15 mouse cellular contexts compared by ENCODE assay signal in the genomic region with DNA sequence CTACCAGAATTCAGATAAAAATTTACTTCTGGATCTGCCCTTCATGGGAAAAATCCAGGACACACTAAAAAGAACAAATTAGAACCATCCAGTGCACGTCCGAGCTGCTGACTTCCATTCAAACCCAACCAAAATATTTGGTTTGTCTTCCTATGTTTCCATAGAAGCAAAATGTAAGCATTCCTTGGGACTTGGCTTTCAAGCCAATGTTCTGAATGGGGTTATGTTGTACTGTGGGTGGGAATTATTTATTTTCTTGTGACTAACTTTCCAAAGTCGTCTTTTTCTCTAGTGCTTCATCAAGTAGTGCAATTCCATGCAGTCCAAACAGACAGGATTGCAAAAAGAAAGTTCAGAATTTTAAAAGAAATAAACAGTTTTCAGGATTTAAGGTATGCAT. TPM values are rescaled to one million over a fixed set of nuclear protein-coding genes. Genes with fewer than 3 reads are reported as not detected.
"Had no signal": no experiment of that assay in that cellular context is flagged by ENCODE, and none has a peak within 500 bp of the region (broad histone marks: within the 10 kb centered on the region; RNA-seq: fewer than 3 reads in every experiment).

No protein-coding gene starts in this region.

- ATAC-seq: liver, embryonic 12.5 days; midbrain, embryonic 16.5 days had no signal

- H3K4me2 ChIP-seq: liver, embryonic 12.5 days; midbrain, embryonic 12.5 days had no signal

- H3K27me3 ChIP-seq: liver, embryonic 12.5 days; midbrain, embryonic 12.5 days had no signal

- DNase-seq: kidney, adult 11 months; kidney, postnatal 14 days; left cerebral cortex, postnatal 4 days; right cerebral cortex, postnatal 14 days; thymus, adult 18-20 months; thymus, postnatal 14 days had no signal

- H3K27ac ChIP-seq: liver, embryonic 12.5 days; midbrain, embryonic 12.5 days had no signal

- H3K9ac ChIP-seq: liver, embryonic 12.5 days; midbrain, embryonic 12.5 days had no signal

- H3K4me3 ChIP-seq: liver, embryonic 12.5 days; midbrain, embryonic 12.5 days had no signal

- H3K9me3 ChIP-seq: liver, embryonic 12.5 days; midbrain, embryonic 12.5 days had no signal

RNA-seq across cellular contexts. Expression of gene Zc2hc1b, which starts 56.7 kb away (rescaled TPM):
- polyA plus RNA-seq: kidney, embryonic 14.5 days; large intestine, adult 2 months; limb, embryonic 14.5 days; liver, embryonic 12.5 days; liver, embryonic 16.5 days; midbrain, embryonic 12.5 days; midbrain, embryonic 16.5 days; neural tube, embryonic 14.5 days; spleen, adult 2 months had no signal
